Mouse (Mus musculus): ENCODE results near the gene Polr3b. TPM values are rescaled to one million over a fixed set of nuclear protein-coding genes. Genes with fewer than 3 reads are reported as not detected.
A peak's percentile ranks its signal among the peaks of the same experiment; 100 is the strongest.

Polr3b gene
- total RNA-seq, 2 experiments from 2014 or later: 22.2 to 37.2 TPM

DNA sequence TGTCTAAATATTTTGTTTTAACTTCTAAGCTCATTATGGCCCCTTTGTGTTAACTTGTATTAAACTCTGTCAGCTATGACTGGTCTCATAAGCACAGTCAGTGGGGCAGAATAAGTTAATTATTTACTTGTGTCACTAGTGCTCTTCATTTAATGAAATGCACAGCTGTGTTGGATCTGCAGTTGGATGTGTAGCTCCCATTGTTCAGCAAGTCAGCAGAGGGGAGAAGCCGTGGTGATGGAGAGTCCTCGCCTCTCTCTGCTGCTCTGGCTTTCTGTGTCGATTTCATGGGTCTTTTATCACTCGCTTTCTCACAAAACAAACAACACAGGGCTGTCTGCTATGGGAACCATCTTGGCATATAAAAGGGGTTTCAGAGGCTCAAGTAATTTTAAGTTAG lies 88.7 kb downstream of the Polr3b start:
- no peak for DNase-seq

GRCm38 (mm10) chr10:84711479-84711878 lies 89.4 kb downstream of the Polr3b start:
- DNase-seq: no peak

DNA sequence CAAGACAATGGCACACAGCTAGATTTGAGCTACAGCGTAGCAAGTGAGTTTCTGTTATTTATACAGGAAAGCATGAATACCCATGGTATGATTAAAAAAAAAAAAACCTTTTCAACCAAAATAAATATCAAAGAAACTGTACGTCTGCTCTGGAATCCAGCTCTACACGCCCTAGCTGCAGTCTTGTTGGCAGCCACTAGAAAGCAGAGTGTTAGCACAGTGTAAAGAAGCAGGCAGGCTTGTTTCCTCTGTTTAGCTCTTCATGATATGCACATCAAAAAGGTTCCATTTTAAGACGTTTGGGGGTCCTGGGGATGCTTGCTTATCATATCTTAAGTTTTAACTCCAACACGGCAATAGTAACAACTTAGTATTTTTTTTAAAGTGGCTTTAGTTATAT lies 89.8 kb downstream of the Polr3b start:
- DNase-seq: no peak

DNA sequence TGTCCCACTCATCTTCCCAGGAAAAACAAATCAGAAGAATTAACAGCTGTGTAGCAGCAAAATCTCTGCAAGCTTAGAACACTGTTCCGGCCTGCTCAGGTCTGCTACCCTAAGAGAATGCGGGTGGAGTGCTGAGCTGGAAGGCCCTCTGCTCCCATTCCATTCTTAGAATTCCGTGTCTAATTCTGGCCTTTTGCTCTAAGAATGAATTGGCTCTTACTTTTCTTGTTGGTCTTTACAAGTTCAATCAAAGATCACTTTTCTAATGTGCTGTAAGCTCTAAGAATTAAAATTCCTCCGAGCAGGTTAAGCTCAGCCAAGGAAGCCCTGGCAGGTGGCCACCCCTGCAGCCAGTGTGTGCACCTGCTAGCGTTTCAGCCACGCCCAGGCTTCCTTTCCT lies 90.4 kb downstream of the Polr3b start:
- no peak for DNase-seq

- no peak for DNase-seq
Measured at GRCm38 (mm10) chr10:84713043-84713442, 91.0 kb downstream of the Polr3b start.

- DNase-seq: no peak
Measured at GRCm38 (mm10) chr10:84715639-84716038, 93.5 kb downstream of the Polr3b start.

DNA sequence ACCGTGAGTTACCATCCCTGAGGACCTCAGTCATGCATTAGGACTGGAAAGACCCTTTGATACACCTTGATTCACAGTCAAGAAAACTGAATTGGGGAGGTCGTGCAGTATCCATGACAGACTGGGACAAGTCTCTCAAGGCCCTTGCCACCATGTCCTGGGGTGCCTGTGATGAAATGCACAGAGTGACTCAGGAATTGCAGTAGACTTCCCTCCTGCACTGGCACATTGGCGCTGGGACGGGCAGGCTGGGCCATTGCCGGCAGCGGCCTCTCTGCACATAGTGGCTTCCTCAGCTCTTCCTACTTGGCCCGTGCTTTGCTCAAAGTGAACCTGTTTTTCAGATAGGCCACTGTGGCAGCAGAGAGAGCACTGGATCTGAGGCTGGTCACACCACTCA lies 94.5 kb downstream of the Polr3b start:
- DNase-seq: peak; percentile 31 to 59

- DNase-seq: no peak
Measured at GRCm38 (mm10) chr10:84722711-84723110, 100.6 kb downstream of the Polr3b start.

DNA sequence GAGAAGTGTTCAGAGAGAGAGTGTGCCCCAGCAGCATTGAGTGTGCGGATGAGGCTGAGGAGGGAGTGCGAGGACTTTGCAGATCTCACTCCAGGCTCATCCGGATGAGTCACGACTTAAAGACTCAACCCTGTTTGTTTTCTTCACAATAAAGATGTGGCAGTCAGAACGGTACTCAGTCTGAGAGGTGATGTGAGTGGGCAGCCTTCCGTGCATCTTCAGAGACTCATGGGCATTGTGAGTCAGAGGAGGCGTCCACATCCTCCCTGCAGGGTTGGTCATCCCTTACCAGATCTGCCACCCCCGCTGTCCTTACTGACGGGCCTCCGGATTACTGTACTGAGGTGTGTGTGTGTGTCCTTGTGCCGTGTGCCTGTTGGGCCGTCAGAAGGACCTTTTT lies 104.9 kb downstream of the Polr3b start:
- no peak for DNase-seq

GRCm38 (mm10) chr10:84727760-84728159 lies 105.7 kb downstream of the Polr3b start:
- DNase-seq: no peak

- DNase-seq: no peak
Measured at GRCm38 (mm10) chr10:84730078-84730477, 108.0 kb downstream of the Polr3b start.

DNA sequence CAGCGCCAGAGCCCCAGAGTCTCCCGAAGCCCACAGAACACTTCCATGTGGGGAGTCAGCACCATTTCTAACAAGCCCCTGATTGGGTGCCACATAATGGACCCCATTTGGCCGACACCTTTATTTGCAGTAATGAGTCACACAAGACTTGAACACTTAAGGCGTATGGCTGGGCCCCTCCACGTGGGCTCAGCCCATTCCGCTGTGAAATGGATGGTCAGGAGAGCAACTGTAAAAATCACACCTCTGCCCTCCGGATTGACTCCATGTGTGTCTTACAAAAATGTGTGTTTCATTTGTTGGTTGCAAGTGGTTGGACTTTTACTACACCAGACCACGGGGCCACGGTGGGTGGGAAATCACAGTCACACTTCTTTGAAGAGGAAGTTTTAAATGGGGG lies 108.9 kb downstream of the Polr3b start:
- DNase-seq: no peak

GRCm38 (mm10) chr10:84733511-84733910 lies 111.4 kb downstream of the Polr3b start:
- no peak for DNase-seq

GRCm38 (mm10) chr10:84754851-84755785 lies 133.0 kb downstream of the Polr3b start:
- peak; percentile 32 to 56 for DNase-seq

- DNase-seq: no peak
Measured at GRCm38 (mm10) chr10:84755786-84756203, 133.7 kb downstream of the Polr3b start, which contains the start of gene Rfx4. Gene Rfx4 (plus strand): TSS chr10:84756062.

- DNase-seq: no peak
Measured at GRCm38 (mm10) chr10:84756435-84757095, 134.5 kb downstream of the Polr3b start.

GRCm38 (mm10) chr10:84757426-84758199 lies 135.5 kb downstream of the Polr3b start:
- DNase-seq: no peak

DNA sequence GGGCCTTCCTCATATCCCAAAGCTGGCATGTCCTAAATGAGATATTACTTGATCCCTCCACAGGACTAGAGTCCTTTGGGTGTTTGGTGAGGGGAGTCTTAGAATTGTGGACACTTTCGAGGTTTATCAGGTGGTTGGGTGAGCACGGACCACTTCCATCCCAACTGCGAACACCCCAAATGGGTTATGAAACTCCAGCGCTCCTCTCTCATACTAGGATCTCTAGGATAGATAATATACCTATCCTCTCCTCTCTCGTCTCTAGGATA lies 136.0 kb downstream of the Polr3b start:
- DNase-seq: no peak

GRCm38 (mm10) chr10:84758483-84759431 lies 136.7 kb downstream of the Polr3b start:
- no peak for DNase-seq

- no peak for DNase-seq
Measured at GRCm38 (mm10) chr10:84759511-84760117, 137.5 kb downstream of the Polr3b start.
